Mouse (Mus musculus) spleen, adult 2 months (tissue): ENCODE results near the gene Slc5a10. TPM values are rescaled to one million over a fixed set of nuclear protein-coding genes. Genes with fewer than 3 reads are reported as not detected.

ENCODE experiments used
- DNase-seq, 2 experiments: peaks; one replicate each; pipeline versions ENCODE4 v3.0.0 to v3.0.0-alpha.2; 2012 to 2021; ENCODE audit warnings: low spot score in 2 of 2, low read depth in 1 of 2
- H3K27ac ChIP-seq: fragments of 200-500 bp; 2 replicates; pipeline ENCODE4 v1.5.1; 2012; ENCODE audit warnings: low read length, inconsistent platforms; ENCODE audit not compliant: insufficient read depth
- H3K27me3 ChIP-seq: fragments of 200-500 bp; 2 replicates; pipeline ENCODE4 v1.6.1; 2012; ENCODE audit warnings: mild to moderate bottlenecking, moderate library complexity, low read length, inconsistent platforms; ENCODE audit not compliant: control insufficient read depth, insufficient read depth
- H3K36me3 ChIP-seq: fragments of 200-500 bp; 2 replicates; pipeline ENCODE4 v1.6.1; 2012; ENCODE audit warnings: mild to moderate bottlenecking, low read length, inconsistent platforms; ENCODE audit not compliant: control insufficient read depth, insufficient read depth
- H3K4me1 ChIP-seq: fragments of 200-500 bp; 2 replicates; pipeline ENCODE4 v1.6.1; 2011; ENCODE audit warnings: inconsistent platforms; ENCODE audit not compliant: control insufficient read depth, insufficient read depth, insufficient read length
- H3K4me3 ChIP-seq: fragments of 200-500 bp; 2 replicates; pipeline ENCODE4 v1.5.1; 2011; ENCODE audit warnings: mild to moderate bottlenecking, inconsistent platforms; ENCODE audit not compliant: insufficient read depth, insufficient read length; ENCODE audit errors: extremely low read depth
- CTCF ChIP-seq: fragments of 200-500 bp; IDR thresholded peaks from 2 replicates; pipeline ENCODE4 v1.5.1; 2011; ENCODE audit warnings: mild to moderate bottlenecking, inconsistent platforms; ENCODE audit not compliant: insufficient read depth, insufficient read length, insufficient replicate concordance; ENCODE audit errors: extremely low read depth
- POLR2A ChIP-seq: fragments of 200-500 bp; IDR thresholded peaks from 2 replicates; pipeline ENCODE4 v1.6.1; 2011; ENCODE audit warnings: low read depth, low read length, inconsistent platforms
- WGBS: fragments of 180-500 bp; shearing (Covaris S2); methylation state at CpG from one replicate; pipeline ENCODE4 v1.1.7; 2018; 5-methylcytosine and 5-hydroxymethylcytosine counted together
- polyA plus RNA-seq: library from polyadenylated mRNA; depleted of rRNA; stranded (reverse); fragments of >200 nt; gene quantifications from 2 replicates; pipeline ENCODE4 v1.2.3, GENCODE M21; 2012

The Slc5a10 gene
- polyA plus RNA-seq, 1 experiment, result 0.06 TPM

GRCm38 (mm10) chr11:61655649-61656048 lies 65.0 kb downstream of the Slc5a10 start:
- no peak for DNase-seq
- WGBS, result 54% methylated on average over 4 of the region's 4 CpGs
- peak overlapping the region; percentile 98; the same call in 1 of the 2 replicates for H3K27ac ChIP-seq
- peaks cover 41% of the 10 kb centered on the region; the same call in 1 of the 2 replicates for H3K4me1 ChIP-seq
- peak overlapping the region; percentile 96 for H3K4me3 ChIP-seq
- TF ChIP-seq CTCF (no peak), POLR2A (no peak)
- no peaks in the 10 kb centered on the region for H3K27me3 ChIP-seq
- peaks cover 9% of the 10 kb centered on the region for H3K36me3 ChIP-seq

- H3K4me3 ChIP-seq, result peak overlapping the region; percentile 96
- H3K4me1 ChIP-seq, result peaks cover 38% of the 10 kb centered on the region; the same call in 1 of the 2 replicates
- peaks cover 9% of the 10 kb centered on the region for H3K36me3 ChIP-seq
- 48% methylated on average over 4 of the region's 4 CpGs for WGBS
- DNase-seq, result no peak
- TF ChIP-seq CTCF (no peak), POLR2A (no peak)
- peak overlapping the region; percentile 98 for H3K27ac ChIP-seq
- H3K27me3 ChIP-seq, result no peaks in the 10 kb centered on the region
Observed at GRCm38 (mm10) chr11:61654786-61655311, 65.8 kb downstream of the Slc5a10 start.

GRCm38 (mm10) chr11:61653568-61653967 lies 67.1 kb downstream of the Slc5a10 start:
- H3K27ac ChIP-seq, result peak overlapping the region; percentile 98
- 38% methylated on average over 2 of the region's 2 CpGs for WGBS

GRCm38 (mm10) chr11:61652686-61653447 lies 67.8 kb downstream of the Slc5a10 start, which contains the start of gene Grap:
Gene Grap, plus strand, starts transcription at chr11:61653265.
- peak within 1 kb of the TSS; percentile 96 for H3K4me3 ChIP-seq
- peaks cover 2% of the 10 kb centered on the region for H3K36me3 ChIP-seq
- peak within 1 kb of the TSS; percentile 98 for H3K27ac ChIP-seq
- 9% methylated on average over 10 of the region's 10 CpGs for WGBS
- H3K27me3 ChIP-seq, result no peaks in the 10 kb centered on the region
- DNase-seq, result peak; percentile 75 to 84
- peaks cover 34% of the 10 kb centered on the region for H3K4me1 ChIP-seq
- TF ChIP-seq CTCF (no peak), POLR2A (peak; percentile 89)

More at GRCm38 (mm10) chr11:61653568-61653967, 67.1 kb downstream of the Slc5a10 start:
- peaks cover 8% of the 10 kb centered on the region for H3K36me3 ChIP-seq
- TF ChIP-seq CTCF (no peak), POLR2A (no peak)
- peaks cover 34% of the 10 kb centered on the region for H3K4me1 ChIP-seq
- no peak for DNase-seq
- H3K27me3 ChIP-seq, result no peaks in the 10 kb centered on the region
- H3K4me3 ChIP-seq, result peak overlapping the region; percentile 96

GRCm38 (mm10) chr11:61652216-61652615 lies 68.4 kb downstream of the Slc5a10 start:
- H3K4me3 ChIP-seq, result no peak overlapping the region
- H3K4me1 ChIP-seq, result peaks cover 37% of the 10 kb centered on the region
- DNase-seq, result no peak
- H3K27ac ChIP-seq, result peak overlapping the region; percentile 98
- H3K36me3 ChIP-seq, result peaks cover 2% of the 10 kb centered on the region; the same call in 1 of the 2 replicates
- 84% methylated on average over 5 of the region's 5 CpGs for WGBS
- no peaks in the 10 kb centered on the region for H3K27me3 ChIP-seq
- TF ChIP-seq CTCF (no peak), POLR2A (no peak)

GRCm38 (mm10) chr11:61650470-61651265 lies 70.0 kb downstream of the Slc5a10 start:
- WGBS, result 68% methylated on average over 9 of the region's 9 CpGs
- no peak overlapping the region for H3K4me3 ChIP-seq
- H3K4me1 ChIP-seq, result peaks cover 34% of the 10 kb centered on the region
- no peak for TF ChIP-seq POLR2A
- no peak for TF ChIP-seq CTCF
- no peaks in the 10 kb centered on the region for H3K27me3 ChIP-seq
- DNase-seq, result no peak
- 0 out of 2 replicates have a peak overlapping the region, but pooled peaks have one; percentile 3 for H3K27ac ChIP-seq
- no peaks in the 10 kb centered on the region for H3K36me3 ChIP-seq
